Mouse (Mus musculus) regulatory T cell (primary cell): ENCODE measurements around the gene Clic3.

Experiments used
- in situ Hi-C: fragments of 300-600 bp; cut with MboI, MseI; formaldehyde crosslinking; loops from one replicate; pipeline ENCODE4 v1.15.1; 2025; ENCODE audit warnings: high pct_unique_total_duplicates

The Clic3 gene

DNA sequence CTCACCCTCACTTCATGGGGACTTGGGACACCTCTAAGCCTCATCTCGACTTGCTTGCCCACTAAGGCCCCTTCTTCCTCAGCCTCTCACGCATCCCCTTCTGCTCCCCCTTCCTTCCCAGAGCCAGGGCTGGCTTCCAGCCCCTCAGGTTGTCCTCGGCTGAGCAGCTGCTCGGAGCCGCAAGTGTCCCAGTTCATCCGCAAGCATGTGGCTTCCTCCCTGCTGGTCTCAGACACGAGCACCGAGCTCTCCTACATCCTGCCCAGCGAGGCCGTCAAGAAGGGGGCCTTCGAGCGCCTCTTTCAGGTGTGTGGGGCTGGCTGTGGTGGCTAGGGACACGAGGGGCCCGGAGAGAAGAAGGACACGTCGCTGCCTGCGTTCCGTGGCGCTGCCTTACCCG lies 15.6 kb upstream of the Clic3 start:
- in situ Hi-C loops = no loop called here

- in situ Hi-C loops = no loop called here
Measured at GRCm38 (mm10) chr2:25442682-25443081, 14.0 kb upstream of the Clic3 start.

- in situ Hi-C loops = no loop called here
Measured at GRCm38 (mm10) chr2:25450853-25451647, 5.6 kb upstream of the Clic3 start.

- in situ Hi-C loops = no loop called here
Measured at GRCm38 (mm10) chr2:25452951-25453350, 3.7 kb upstream of the Clic3 start.

DNA sequence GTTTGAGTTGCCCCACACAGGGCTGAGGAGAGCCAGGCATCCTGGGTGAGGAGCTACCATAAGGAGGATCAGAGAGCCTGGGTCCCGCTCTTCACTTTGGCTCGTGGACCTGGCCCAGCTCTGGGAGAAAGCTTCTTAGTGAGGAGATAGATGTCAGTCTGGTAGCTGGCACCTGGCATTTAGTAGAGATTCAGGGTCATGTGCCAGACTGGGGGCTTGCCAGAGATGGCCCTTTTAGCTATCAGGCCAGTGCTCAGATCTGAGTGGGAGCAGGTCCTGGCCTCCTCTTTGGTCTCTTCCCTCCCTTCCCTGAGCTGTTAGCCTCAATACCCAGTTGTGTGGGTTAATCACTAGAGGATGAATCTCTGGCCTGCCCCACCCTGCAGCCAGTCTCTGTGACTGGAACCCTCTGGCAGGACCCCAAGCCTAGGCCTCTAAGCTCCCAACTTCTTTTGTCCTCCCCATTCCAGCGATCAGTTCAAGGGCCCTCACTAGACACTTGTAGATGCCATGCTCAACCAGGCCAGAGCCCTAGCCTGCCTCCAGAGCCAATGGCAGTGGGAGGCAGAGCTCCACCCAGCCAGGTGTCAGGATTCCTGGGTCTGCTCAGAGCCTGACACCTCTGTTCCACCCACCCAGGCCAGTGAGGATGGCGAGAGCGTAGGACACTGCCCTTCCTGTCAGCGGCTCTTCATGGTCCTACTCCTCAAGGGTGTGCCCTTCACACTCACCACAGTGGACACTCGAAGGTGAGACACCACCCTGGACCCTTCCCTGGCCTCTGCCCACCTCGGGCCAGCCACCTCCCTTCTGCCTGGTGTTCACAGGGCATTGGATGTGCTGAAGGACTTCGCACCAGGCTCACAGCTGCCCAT lies 621 bp downstream of the Clic3 start:
- in situ Hi-C loops = no loop called here

DNA sequence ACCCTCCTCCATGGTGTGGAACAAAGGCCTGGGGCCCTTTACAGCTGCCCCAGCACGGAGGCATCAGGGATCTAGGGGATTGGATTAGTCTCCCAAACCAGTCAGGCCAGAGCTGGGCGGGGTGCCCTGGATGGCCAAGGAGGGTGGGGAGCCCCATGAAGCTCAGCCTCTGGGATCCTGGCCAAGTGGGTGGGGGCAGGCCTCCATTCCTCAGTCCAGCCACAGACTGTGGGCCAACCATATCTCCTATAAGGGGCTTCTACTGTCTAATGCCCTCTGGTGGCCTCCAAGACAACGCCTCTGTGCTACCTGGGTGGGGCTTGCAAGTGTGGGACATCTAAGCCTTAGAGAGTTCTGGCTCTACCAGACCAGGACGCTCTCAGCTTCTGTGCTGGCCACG lies 2.3 kb downstream of the Clic3 start:
- in situ Hi-C loops = no loop called here

DNA sequence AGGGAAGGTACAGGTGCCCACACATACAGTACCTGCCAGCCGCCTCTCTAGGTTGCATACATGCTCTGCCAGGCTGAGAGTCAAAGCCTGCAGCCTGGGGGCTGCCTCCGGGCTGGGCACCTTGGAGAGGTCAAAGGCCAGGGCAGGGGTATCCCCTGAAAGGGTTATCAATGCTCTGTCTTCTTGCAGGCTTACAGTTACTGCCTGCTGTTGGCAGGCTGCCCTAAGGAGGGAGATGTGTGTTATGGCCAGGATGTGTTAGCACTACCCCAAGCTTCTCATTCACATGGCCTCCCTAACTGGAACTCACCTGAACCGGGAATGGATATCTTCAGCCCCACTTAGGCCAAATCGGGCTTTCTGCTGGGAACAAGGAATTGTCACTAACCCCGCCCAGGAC lies 3.5 kb downstream of the Clic3 start:
- in situ Hi-C loops = no loop called here

GRCm38 (mm10) chr2:25460551-25461309 lies 4.1 kb downstream of the Clic3 start, which contains the start of gene Paxx:
Gene Paxx, minus strand, starts transcription at chr2:25461094.
- in situ Hi-C loops = no loop called here

DNA sequence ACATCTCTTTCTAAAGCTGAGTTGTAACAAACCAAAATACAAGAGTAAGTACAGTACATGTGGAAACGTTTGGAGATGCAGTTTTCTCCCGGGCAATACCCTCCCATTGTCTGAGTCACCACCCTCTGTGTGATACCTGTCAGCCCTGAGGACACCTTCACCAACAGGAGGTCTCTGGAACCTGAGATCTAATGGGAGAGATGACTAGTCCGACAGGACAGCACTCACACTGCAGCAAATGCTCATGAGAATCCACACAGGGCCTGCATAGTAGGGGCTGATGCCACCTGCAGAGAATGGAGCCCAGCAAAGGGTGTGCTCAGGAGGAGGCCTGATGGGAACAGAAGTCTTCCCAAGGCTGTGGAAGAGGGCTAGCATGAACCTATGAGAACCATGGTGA lies 4.8 kb downstream of the Clic3 start:
- in situ Hi-C loops = no loop called here

DNA sequence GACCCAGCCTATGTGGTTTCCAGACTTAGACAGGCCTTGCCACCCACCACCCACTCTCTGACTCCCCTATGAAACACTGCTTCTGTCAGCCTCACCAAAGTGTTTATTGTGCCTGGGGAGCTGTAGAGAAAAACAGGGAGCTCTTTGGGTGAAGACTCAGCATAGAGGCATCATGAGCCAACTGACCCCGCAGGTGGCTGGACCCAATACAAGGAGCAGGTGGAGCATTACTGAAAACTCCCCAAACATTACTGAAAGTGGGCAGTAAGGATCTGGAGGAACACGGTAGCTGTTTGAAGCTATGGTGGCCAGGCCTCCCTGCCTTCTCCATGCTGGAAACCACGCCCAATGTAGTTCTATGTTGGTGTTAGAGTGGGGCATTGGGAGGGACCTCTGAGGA lies 7.0 kb downstream of the Clic3 start:
- in situ Hi-C loops = no loop called here

- in situ Hi-C loops = no loop called here
Measured at GRCm38 (mm10) chr2:25465256-25465655, 8.6 kb downstream of the Clic3 start.

- in situ Hi-C loops = no loop called here
Measured at GRCm38 (mm10) chr2:25465816-25466635, 9.4 kb downstream of the Clic3 start.

GRCm38 (mm10) chr2:25467606-25468303 lies 11.1 kb downstream of the Clic3 start:
- in situ Hi-C loops = no loop called here

DNA sequence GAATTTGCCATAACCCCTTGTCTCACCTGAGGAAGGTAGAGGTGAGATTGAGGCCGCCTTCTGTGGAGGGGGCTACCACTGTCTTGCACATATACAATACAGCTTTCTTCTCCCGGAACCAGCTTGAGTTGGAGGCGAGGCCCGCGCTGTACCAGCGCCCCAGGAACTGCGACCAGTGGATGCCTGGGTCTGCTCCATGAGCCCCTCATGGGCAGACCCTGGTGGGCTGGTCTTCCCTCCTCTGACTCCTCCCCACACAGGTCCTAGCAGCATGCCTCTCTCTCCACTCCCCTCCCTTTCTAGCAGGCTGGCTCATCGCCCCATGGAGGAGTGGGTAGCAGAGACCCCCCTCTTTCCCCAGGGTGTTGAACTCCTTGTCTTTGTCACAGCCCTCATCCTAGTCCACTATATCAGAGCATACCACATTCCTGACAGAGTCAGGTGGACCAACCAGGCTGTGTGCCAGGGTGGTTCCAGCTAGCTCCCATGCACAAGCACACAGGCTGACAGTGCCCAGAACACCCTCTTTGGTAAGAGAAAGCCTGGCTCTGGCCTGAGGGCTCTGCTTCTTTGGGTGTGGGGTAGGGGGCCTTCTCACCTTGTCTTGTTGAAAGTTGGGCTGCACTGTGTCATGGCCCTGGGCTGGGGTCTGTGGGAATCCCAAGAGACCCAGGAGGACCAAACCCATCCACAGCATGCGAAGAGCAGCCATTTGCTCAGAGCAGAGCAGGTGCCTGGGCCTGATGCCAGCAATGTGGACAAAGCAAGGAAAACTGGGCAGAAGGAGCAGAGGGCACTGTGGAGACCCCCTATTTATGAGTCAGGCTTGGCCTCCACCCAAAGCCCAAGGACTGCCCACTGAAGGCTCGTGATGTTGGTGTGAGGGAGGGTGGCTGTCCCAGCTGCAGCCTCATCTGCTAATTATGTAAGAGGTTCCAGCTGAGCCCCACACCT lies 12.6 kb downstream of the Clic3 start:
- in situ Hi-C loops = no loop called here

DNA sequence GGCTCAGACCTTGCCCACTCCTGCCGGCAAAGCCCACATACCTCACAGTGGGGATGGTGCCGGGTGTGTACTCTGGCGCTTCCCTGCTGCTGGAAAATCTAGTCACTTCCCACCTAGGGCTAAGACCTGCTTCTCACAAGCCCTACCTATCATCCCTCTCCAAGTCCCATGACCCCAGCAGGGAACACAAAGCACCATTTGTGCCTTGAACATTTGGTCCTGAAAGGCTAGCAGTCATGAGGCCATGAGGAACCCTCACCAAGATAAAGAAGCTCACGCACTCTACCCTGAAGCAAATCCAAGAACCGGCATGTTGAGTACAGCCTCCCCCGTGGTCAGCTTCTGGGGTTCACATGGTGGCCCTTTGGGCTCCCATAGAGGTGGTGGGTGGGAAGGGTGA lies 13.3 kb downstream of the Clic3 start, which contains the start of gene Ptgds:
TSS of gene Ptgds (minus strand) at position 78 of the 400 bp plus-strand sequence.
- in situ Hi-C loops = no loop called here

GRCm38 (mm10) chr2:25472550-25472949 lies 15.9 kb downstream of the Clic3 start:
- in situ Hi-C loops = no loop called here

DNA sequence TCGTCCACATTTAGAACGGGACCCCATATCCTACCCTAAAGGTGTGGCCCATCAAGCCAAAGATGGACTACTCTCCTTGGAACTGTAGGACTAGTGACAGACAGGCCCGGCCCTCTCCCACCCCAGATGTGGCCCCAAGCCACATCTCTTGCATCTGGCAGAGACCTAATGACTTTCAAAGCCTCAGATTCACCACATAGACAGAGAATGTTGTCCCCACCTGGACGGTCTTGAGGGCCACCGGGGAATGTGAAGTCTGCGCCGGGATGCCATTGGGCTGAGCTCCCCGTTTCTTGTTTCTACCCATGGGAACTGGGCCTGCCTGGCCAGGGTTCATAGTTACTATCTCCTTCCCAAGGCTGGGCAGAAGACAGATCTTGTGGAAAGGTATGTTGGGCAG lies 20.9 kb downstream of the Clic3 start:
- in situ Hi-C loops = no loop called here

DNA sequence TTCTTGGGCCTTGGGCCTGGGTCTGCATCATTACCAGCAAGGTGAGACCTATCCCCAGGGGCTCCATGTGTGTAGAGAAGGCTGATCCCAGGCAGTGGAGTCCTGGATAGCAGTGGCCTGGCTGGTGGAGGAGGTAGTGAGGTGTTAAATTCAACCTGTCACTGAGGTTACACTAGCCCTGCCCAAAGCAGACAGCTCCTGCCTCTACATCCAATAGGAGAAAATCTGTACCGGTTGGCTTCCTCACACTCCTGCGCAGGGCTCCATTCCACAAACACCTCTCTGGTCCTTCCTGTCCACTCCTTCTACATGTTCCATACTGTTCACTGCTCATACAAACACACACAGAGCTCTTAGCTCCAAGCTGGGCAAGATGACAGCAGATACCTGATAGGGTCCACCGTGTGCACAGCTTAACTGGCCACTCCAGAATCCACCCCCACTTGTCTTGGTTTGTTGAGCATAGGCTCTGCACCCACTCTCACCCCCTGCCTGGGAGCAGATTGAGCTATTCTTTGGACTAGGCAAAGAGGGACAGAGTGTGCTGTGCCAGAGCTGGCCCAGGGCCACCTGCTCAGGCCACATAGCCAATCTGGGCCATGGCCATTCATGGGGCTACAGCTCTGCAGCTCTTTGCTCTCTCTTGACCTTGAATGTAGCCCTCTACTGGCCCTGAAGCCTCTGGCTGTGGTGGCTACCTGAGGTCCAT lies 21.5 kb downstream of the Clic3 start:
- in situ Hi-C loops = no loop called here
